Mouse (Mus musculus) C2C12 (cell line): Measurements from ENCODE around the gene Dennd5a.

ENCODE experiments used
- CTCF ChIP-seq: IDR thresholded peaks from one replicate; pipeline ENCODE4 v1.5.1; 2011; ENCODE audit not compliant: control insufficient read depth, insufficient read depth, insufficient read length
- FOSL1 ChIP-seq: IDR thresholded peaks from one replicate; pipeline ENCODE4 v1.8.0; 2011; ENCODE audit warnings: mild to moderate bottlenecking, low read length; ENCODE audit not compliant: poor library complexity, insufficient read depth, severe bottlenecking
- MAX ChIP-seq: IDR thresholded peaks from one replicate; pipeline ENCODE4 v1.6.1; 2011; ENCODE audit warnings: mild to moderate bottlenecking, control low read depth
- MYOG ChIP-seq: IDR thresholded peaks from one replicate; pipeline ENCODE4 v1.6.1; 2011; ENCODE audit not compliant: control insufficient read depth, insufficient read length; ENCODE audit errors: extremely low read depth
- USF1 ChIP-seq: IDR thresholded peaks from one replicate; pipeline ENCODE4 v1.6.1; 2011; ENCODE audit warnings: low read depth, mild to moderate bottlenecking, control low read depth, moderate library complexity

DNA sequence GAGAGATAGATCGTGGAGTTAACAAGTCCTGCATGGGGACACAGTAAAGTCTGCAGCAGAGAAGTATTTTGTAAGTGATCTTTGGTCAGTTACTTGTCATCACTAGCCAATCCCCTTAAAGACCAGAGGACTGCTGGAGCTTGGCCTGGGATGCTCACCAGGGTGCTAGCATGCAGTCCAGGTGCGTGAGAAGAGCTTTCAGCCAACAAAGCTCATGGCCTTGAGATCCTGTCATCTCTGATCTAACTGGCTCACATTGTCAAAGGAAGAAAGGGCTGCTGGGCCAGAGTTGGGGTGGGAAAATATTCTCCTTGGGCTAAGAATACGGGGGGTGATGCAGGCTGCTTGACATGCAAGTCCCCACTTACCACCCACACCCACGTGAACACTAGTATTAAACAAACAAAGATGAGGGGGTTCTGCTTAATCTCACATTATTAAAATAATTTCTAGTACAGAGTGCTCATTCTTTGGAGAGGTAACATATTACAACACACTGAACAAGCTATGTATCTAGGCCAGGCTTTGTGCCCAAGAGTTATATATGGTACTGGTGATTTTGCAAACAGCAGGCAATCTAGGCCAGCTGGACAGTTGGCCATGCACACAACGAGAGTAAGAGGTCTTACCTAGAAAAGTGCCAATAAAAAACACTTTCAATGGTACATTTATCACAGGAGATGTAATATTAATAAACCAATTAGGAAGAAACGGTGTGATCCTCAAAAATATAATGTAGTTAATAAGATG, 15.9 kb upstream of the Dennd5a start:
- no peak for TF ChIP-seq CTCF
- no peak for TF ChIP-seq MAX
- TF ChIP-seq USF1: no peak
- TF ChIP-seq FOSL1: no peak
- TF ChIP-seq MYOG: no peak
